Mouse (Mus musculus) hindlimb bud, embryonic 11.5 days (tissue): Measurements from ENCODE around the gene Rdh9.

Experiments used
- DNase-seq: peaks from one replicate; pipeline ENCODE4 v3.0.0-alpha.2; 2012; ENCODE audit warnings: low read depth, low spot score; ENCODE audit errors: extremely low spot score

Rdh9 gene

GRCm38 (mm10) chr10:127776011-127776410 lies at the start of gene Rdh9:
Rdh9 (plus strand) TSS chr10:127776386.
- no peak for DNase-seq

GRCm38 (mm10) chr10:127728437-127728836 lies 47.7 kb upstream of the Rdh9 start:
- DNase-seq: no peak

GRCm38 (mm10) chr10:127730285-127730932 lies 45.8 kb upstream of the Rdh9 start:
- DNase-seq: no peak

GRCm38 (mm10) chr10:127730933-127731310 lies 45.3 kb upstream of the Rdh9 start:
- DNase-seq: no peak

GRCm38 (mm10) chr10:127731397-127731796 lies 44.8 kb upstream of the Rdh9 start:
- no peak for DNase-seq

- DNase-seq: no peak
Observed at GRCm38 (mm10) chr10:127734434-127734833, 41.8 kb upstream of the Rdh9 start.

- no peak for DNase-seq
Observed at GRCm38 (mm10) chr10:127736266-127736665, 39.9 kb upstream of the Rdh9 start.

- DNase-seq: no peak
Observed at GRCm38 (mm10) chr10:127736916-127737315, 39.3 kb upstream of the Rdh9 start.

GRCm38 (mm10) chr10:127737552-127737951 lies 38.6 kb upstream of the Rdh9 start:
- DNase-seq: no peak

GRCm38 (mm10) chr10:127738151-127738882 lies 37.9 kb upstream of the Rdh9 start:
- no peak for DNase-seq

GRCm38 (mm10) chr10:127739083-127739660 lies 37.0 kb upstream of the Rdh9 start, which contains the start of gene Zbtb39:
Zbtb39 (plus strand) TSS chr10:127739538.
- DNase-seq: peak; percentile 33

- no peak for DNase-seq
Observed at GRCm38 (mm10) chr10:127739661-127740161, 36.5 kb upstream of the Rdh9 start.

GRCm38 (mm10) chr10:127744661-127745060 lies 31.5 kb upstream of the Rdh9 start:
- no peak for DNase-seq

- DNase-seq: no peak
Observed at GRCm38 (mm10) chr10:127745886-127746285, 30.3 kb upstream of the Rdh9 start.

- DNase-seq: no peak
Observed at GRCm38 (mm10) chr10:127747254-127747653, 28.9 kb upstream of the Rdh9 start.

- no peak for DNase-seq
Observed at GRCm38 (mm10) chr10:127748847-127749612, 27.2 kb upstream of the Rdh9 start.

GRCm38 (mm10) chr10:127750136-127750777 lies 25.9 kb upstream of the Rdh9 start:
- DNase-seq: no peak

- DNase-seq: no peak
Observed at GRCm38 (mm10) chr10:127751548-127751947, 24.6 kb upstream of the Rdh9 start, which contains the start of gene Gpr182. Gpr182 (minus strand) TSS chr10:127751732.

GRCm38 (mm10) chr10:127754566-127755166 lies 21.5 kb upstream of the Rdh9 start:
- no peak for DNase-seq

- DNase-seq: no peak
Observed at GRCm38 (mm10) chr10:127755246-127755645, 20.9 kb upstream of the Rdh9 start.
